ENCODE assay signal across 20 mouse cellular contexts in the genomic region with DNA sequence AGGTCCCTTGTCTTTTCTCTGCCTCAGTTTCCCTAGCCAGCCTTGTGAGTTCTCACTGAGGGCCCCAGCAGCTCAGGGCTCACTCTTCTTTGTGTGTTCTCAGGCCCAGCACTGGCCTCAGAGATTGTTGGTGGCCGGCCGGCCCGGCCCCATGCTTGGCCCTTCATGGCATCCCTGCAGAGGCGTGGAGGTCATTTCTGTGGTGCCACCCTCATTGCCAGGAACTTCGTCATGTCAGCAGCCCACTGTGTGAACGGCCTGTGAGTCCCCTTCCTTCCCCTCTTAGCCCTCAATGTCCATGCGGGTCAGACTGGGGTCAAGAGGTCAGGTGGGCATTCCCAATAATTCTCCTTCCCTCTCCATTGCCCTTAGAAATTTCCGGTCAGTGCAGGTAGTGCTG. TPM values are rescaled to one million over a fixed set of nuclear protein-coding genes. Genes with fewer than 3 reads are reported as not detected.
"Had no signal": no experiment of that assay in that cellular context is flagged by ENCODE, and none has a peak within 500 bp of the region (broad histone marks: within the 10 kb centered on the region; RNA-seq: fewer than 3 reads in every experiment).

No protein-coding gene starts in this region.

- H3K36me3 ChIP-seq: lung, embryonic 15.5 days; midbrain, embryonic 13.5 days; midbrain, embryonic 15.5 days; neural tube, embryonic 12.5 days; stomach, embryonic 15.5 days had no signal

- H3K4me2 ChIP-seq: lung, embryonic 15.5 days; midbrain, embryonic 11.5 days; midbrain, embryonic 13.5 days; midbrain, embryonic 15.5 days; neural tube, embryonic 12.5 days; stomach, embryonic 15.5 days had no signal

- H3K4me3 ChIP-seq: lung, embryonic 15.5 days; midbrain, embryonic 13.5 days; midbrain, embryonic 15.5 days; neural tube, embryonic 12.5 days; stomach, embryonic 15.5 days had no signal

- DNase-seq: lung, adult 2 months; lung, postnatal 14 days; lung, postnatal 36 days; right cerebral cortex, postnatal 14 days; thymus, adult 2 months; thymus, postnatal 25 days; thymus, postnatal 4 days had no signal

- ATAC-seq: lung, postnatal 0 days; midbrain, embryonic 13.5 days; midbrain, embryonic 15.5 days had no signal

- H3K9ac ChIP-seq: lung, embryonic 15.5 days; midbrain, embryonic 13.5 days; midbrain, embryonic 15.5 days; neural tube, embryonic 12.5 days; stomach, embryonic 15.5 days had no signal

- H3K9me3 ChIP-seq: lung, embryonic 15.5 days; megakaryocyte, embryonic 14.5 days; midbrain, embryonic 13.5 days; midbrain, embryonic 15.5 days; neural tube, embryonic 12.5 days; stomach, embryonic 15.5 days had no signal

- H3K27ac ChIP-seq: lung, embryonic 15.5 days; macrophage; midbrain, embryonic 13.5 days; midbrain, embryonic 15.5 days; neural tube, embryonic 12.5 days; stomach, embryonic 15.5 days; stomach, postnatal 0 days had no signal

RNA-seq across cellular contexts. Expression of a gene that starts 0.6 kb away (rescaled TPM):
- polyA plus RNA-seq: midbrain, embryonic 13.5 days; midbrain, embryonic 15.5 days; midbrain, postnatal 0 days; neural tube, embryonic 14.5 days; urinary bladder, adult 2 months had no signal

RNA-seq across cellular contexts. Expression of a gene that starts 4.0 kb away (rescaled TPM):
- polyA plus RNA-seq: lung, embryonic 15.5 days; lung, postnatal 0 days; macrophage; midbrain, embryonic 11.5 days; midbrain, embryonic 13.5 days; midbrain, embryonic 15.5 days; midbrain, postnatal 0 days; neural tube, embryonic 12.5 days; neural tube, embryonic 14.5 days; stomach, embryonic 15.5 days; stomach, postnatal 0 days had no signal
